Mouse (Mus musculus): Measurements from ENCODE around the gene Rpgrip1l. TPM values are rescaled to one million over a fixed set of nuclear protein-coding genes. Genes with fewer than 3 reads are reported as not detected.

The Rpgrip1l gene
- polyA plus RNA-seq, 1 experiment = not detected

DNA sequence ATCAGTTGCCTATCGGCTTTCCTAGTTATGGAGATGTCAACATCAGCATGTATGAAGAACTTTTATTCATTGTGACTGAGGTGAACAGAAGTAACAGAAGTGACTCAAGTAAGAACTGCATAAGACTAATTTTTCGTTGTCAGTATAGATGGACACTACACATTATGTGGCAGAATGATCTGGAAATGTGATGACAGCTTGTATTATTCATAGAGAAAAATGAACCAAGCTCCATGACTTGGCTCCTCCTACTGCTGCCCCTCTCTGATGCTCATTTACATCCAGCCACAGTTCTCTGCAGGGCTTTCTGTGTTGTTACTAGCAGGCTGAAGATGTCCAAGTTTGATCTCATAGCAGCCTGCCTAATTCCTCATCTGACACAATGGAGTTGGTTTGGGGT, 75.9 kb downstream of the Rpgrip1l start:
- 92% methylated on average over 2 of the region's 2 CpGs for WGBS
- Histone ChIP-seq H3K4me1 (ENCODE audit: control insufficient read depth, insufficient read depth, low read length) (no peaks in the 10 kb centered on the region), H3K27ac (ENCODE audit: insufficient read depth, low read depth, low read length) (no peak overlapping the region), H3K4me3 (ENCODE audit: insufficient read depth, low read depth, low read length) (no peak overlapping the region)
- TF ChIP-seq CTCF (IDR thresholded peaks at IDR 0.05; ENCODE audit: insufficient read depth, low read depth, low read length) (no peak), POLR2A (IDR thresholded peaks at IDR 0.05; ENCODE audit: insufficient read depth, low read depth, low read length) (no peak)

DNA sequence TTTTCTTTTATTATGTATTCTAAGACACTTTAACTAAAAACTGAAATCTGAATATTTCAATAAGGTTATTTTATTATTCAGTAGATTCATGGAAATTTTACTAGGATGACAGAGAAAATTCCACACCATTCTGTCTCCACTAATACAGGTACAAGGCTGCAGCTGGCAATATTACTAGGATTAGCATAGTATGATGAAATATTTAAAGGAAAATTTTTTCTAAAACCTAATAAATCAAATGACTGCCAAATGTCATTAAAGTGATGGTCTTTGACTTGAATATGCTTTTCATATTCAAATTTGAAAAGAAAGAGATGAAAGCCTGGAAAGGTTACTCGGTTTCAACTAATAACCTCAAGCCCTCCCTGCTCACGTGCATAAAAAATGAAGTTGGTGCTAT, 79.0 kb downstream of the Rpgrip1l start:
- TF ChIP-seq CTCF (IDR thresholded peaks at IDR 0.05; ENCODE audit: insufficient read depth, low read depth, low read length) (no peak), POLR2A (IDR thresholded peaks at IDR 0.05; ENCODE audit: insufficient read depth, low read depth, low read length) (no peak)
- WGBS = 81% methylated on average over 2 of the region's 2 CpGs
- no peak overlapping the region for H3K4me3 ChIP-seq (ENCODE audit: insufficient read depth, low read depth, low read length)
- no peaks in the 10 kb centered on the region for H3K4me1 ChIP-seq (ENCODE audit: control insufficient read depth, insufficient read depth, low read length)
- H3K27ac ChIP-seq (ENCODE audit: insufficient read depth, low read depth, low read length) = no peak overlapping the region

DNA sequence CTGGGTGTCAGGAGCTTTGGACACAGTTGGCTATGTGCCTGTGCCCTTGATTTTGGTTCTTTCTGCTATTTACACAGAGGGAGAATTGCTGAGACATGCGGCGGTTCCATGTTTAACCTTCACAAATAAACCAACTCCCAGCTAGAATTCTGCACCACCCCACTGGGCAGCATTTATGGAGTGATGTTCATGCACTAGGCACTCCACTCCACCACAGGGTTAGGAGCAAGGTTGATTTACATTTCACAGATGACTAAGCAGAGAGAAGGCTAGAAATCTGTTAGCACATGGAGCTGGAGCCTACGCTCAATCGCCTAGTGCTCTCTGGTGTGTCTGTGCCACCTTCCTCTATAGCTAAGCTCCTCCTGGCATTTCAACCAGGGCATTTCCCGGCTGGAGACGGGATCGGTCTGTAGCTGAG, 85.6 kb downstream of the Rpgrip1l start:
- WGBS = 90% methylated on average over 7 of the region's 7 CpGs
- TF ChIP-seq CTCF (IDR thresholded peaks at IDR 0.05; ENCODE audit: insufficient read depth, low read depth, low read length) (no peak), POLR2A (IDR thresholded peaks at IDR 0.05; ENCODE audit: insufficient read depth, low read depth, low read length) (no peak)
- H3K27ac ChIP-seq (ENCODE audit: insufficient read depth, low read depth, low read length) = no peak overlapping the region
- no peak overlapping the region for H3K4me3 ChIP-seq (ENCODE audit: insufficient read depth, low read depth, low read length)
- no peaks in the 10 kb centered on the region for H3K4me1 ChIP-seq (ENCODE audit: control insufficient read depth, insufficient read depth, low read length)

DNA sequence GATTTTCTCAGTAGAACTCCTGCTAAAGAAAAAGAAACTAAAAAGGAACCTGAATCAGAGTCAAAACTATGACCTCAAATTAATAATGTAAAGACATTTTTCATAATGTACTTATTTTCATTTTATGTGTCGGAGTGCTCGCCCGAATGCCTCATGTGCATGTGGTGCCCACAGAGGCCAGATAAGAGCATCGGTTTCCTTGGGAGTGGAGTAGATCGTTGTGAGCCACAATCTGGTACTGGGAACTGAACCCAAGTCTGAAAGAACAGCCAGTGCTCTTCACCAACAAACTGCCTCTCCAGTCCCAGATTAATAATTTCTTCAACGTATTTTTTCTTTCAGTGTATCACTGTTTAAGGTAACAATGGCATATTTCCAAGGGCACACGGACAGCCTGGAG, 88.8 kb downstream of the Rpgrip1l start:
- WGBS = 91% methylated on average over 7 of the region's 7 CpGs
- no peak overlapping the region for H3K27ac ChIP-seq (ENCODE audit: insufficient read depth, low read depth, low read length)
- no peaks in the 10 kb centered on the region for H3K4me1 ChIP-seq (ENCODE audit: control insufficient read depth, insufficient read depth, low read length)
- no peak overlapping the region for H3K4me3 ChIP-seq (ENCODE audit: insufficient read depth, low read depth, low read length)
- no peak for TF ChIP-seq POLR2A (IDR thresholded peaks at IDR 0.05; ENCODE audit: insufficient read depth, low read depth, low read length)
- no peak for TF ChIP-seq CTCF (IDR thresholded peaks at IDR 0.05; ENCODE audit: insufficient read depth, low read depth, low read length)

DNA sequence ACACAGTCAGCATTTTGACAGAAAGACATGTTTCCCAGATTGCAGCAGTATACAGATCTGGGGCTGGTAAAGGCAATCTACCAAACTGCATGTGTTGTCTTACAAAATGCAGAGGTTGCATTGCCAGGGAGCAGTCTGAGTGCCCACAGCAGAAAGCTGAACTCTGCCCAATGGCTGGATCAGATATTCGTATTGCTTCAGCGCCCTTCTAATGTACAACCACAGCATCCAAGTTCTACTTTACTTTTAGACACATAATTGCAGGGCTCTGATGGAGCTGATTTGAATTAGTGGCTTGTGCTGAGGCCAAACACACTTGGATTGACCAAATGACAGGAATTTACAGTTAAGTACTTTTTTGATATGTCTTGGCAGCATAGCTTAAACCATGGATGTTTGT, 91.2 kb downstream of the Rpgrip1l start:
- Histone ChIP-seq H3K4me1 (ENCODE audit: control insufficient read depth, insufficient read depth, low read length) (no peaks in the 10 kb centered on the region), H3K4me3 (ENCODE audit: insufficient read depth, low read depth, low read length) (no peak overlapping the region), H3K27ac (ENCODE audit: insufficient read depth, low read depth, low read length) (no peak overlapping the region)
- 78% methylated on average over 2 of the region's 2 CpGs for WGBS
- no peak for TF ChIP-seq POLR2A (IDR thresholded peaks at IDR 0.05; ENCODE audit: insufficient read depth, low read depth, low read length)
- TF ChIP-seq CTCF (IDR thresholded peaks at IDR 0.05; ENCODE audit: insufficient read depth, low read depth, low read length) = no peak

DNA sequence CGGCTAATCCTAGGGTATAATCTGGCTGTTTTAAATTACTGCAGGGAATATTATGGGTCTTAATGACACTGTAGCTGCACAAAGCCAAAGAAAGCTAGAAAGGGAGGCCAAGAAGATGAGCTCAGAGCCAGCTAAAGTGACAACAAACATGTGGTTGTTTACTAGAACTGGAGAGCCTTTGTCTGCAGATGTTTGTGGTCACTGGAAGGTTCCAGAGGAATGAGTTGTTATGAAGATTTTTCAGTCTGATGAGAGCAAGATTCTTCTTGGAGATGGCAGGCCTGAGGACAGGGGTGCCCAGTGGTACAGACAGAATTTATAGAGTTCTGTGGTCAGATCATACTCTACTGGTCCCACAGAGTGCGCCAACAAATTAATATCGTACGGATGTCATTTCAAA, 94.8 kb downstream of the Rpgrip1l start:
- Histone ChIP-seq H3K4me3 (ENCODE audit: insufficient read depth, low read depth, low read length) (no peak overlapping the region), H3K4me1 (ENCODE audit: control insufficient read depth, insufficient read depth, low read length) (no peaks in the 10 kb centered on the region), H3K27ac (ENCODE audit: insufficient read depth, low read depth, low read length) (no peak overlapping the region; the same call in 1 of the 2 replicates)
- TF ChIP-seq POLR2A (IDR thresholded peaks at IDR 0.05; ENCODE audit: insufficient read depth, low read depth, low read length) (no peak), CTCF (IDR thresholded peaks at IDR 0.05; ENCODE audit: insufficient read depth, low read depth, low read length) (no peak)
- 67% methylated on average over 4 of the region's 4 CpGs for WGBS

DNA sequence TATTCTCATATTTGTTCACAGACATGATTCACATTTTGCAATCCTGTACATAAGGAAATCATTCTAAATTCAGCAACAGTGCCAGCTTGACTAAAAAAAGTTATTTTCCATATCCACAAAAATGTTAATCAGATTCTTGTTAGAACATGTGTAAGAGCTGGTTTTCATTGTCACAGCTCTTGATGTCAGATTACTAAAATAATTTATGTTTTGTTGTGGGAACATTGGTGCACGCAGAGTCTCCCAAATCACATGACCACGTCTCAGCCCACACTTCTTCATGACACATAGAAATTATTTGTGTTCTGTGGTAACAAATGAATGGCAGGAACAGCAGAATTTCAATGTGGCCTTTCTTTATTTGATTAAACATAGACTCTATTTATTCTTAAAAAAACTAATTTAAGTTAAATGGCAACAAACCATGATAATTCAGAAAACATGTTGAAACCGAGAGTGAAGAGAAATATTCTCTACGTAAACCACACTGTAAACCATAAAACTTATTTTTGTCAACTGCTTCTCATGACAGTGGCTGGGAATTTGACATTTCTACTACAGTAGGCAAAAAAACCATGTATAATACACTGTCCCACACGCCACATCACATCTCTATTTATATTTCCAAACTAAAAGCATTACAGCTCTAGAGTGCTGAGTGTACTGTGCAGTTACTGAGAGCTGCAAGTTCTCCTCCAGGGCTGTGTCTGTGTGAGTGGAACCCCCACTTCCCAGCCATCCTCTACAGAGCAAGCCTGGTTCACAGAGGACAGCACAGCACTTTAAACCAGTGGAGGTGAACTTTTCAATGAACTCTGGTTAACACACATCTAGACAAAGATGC, 95.8 kb downstream of the Rpgrip1l start:
- H3K27ac ChIP-seq (ENCODE audit: insufficient read depth, low read depth, low read length) = no peak overlapping the region
- no peak overlapping the region for H3K4me3 ChIP-seq (ENCODE audit: insufficient read depth, low read depth, low read length)
- H3K4me1 ChIP-seq (ENCODE audit: control insufficient read depth, insufficient read depth, low read length) = no peaks in the 10 kb centered on the region
- no peak for TF ChIP-seq CTCF (IDR thresholded peaks at IDR 0.05; ENCODE audit: insufficient read depth, low read depth, low read length)
- TF ChIP-seq POLR2A (IDR thresholded peaks at IDR 0.05; ENCODE audit: insufficient read depth, low read depth, low read length) = no peak
- WGBS = 88% methylated on average over 5 of the region's 5 CpGs

DNA sequence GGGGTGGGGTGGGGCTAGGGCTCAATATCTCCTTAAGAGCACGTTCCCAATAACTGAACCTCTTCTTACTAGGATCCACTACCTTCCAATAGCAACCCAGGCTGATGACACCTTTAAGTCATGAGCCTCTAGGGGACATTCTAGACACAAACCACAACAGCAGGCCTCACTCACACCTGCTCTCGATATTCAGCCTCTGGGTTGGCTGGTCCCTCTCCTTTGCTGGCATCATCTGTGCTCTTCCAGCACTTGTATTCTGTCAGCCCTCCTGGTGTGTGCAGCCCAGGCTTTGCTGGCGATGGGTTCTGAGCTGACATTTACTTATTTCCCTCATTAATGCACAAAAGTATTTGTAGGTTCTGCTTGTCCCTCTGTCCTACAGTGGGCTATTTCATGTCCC, 98.8 kb downstream of the Rpgrip1l start:
- H3K4me1 ChIP-seq (ENCODE audit: control insufficient read depth, insufficient read depth, low read length) = no peaks in the 10 kb centered on the region
- no peak overlapping the region for H3K4me3 ChIP-seq (ENCODE audit: insufficient read depth, low read depth, low read length)
- no peak for TF ChIP-seq POLR2A (IDR thresholded peaks at IDR 0.05; ENCODE audit: insufficient read depth, low read depth, low read length)
- no peak for TF ChIP-seq CTCF (IDR thresholded peaks at IDR 0.05; ENCODE audit: insufficient read depth, low read depth, low read length)
- no peak overlapping the region for H3K27ac ChIP-seq (ENCODE audit: insufficient read depth, low read depth, low read length)
- 72% methylated on average over 3 of the region's 3 CpGs for WGBS

DNA sequence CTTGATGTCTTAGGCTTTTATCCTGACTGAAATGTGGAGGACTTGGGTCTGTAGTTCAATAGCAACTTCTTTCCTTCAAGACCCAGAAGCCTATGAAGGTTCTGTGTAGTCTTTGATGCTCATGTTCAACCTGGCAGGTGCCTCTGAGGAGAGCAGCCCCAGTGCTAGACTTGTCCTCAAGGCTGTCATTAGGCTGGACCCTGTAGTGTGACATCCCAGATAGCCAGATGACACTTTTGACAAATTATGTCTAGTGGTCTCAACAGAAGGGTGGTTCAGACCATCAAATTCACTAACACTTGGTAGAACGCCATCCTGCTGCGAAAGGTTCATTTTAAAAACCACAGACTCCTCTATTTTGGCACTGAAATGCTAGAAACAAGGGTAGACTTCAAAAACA, 100.1 kb downstream of the Rpgrip1l start:
- TF ChIP-seq POLR2A (IDR thresholded peaks at IDR 0.05; ENCODE audit: insufficient read depth, low read depth, low read length) (no peak), CTCF (IDR thresholded peaks at IDR 0.05; ENCODE audit: insufficient read depth, low read depth, low read length) (no peak)
- 89% methylated on average over 2 of the region's 2 CpGs for WGBS
- Histone ChIP-seq H3K27ac (ENCODE audit: insufficient read depth, low read depth, low read length) (no peak overlapping the region), H3K4me1 (ENCODE audit: control insufficient read depth, insufficient read depth, low read length) (no peaks in the 10 kb centered on the region), H3K4me3 (ENCODE audit: insufficient read depth, low read depth, low read length) (no peak overlapping the region)
